Mouse (Mus musculus) midbrain, embryonic 15.5 days (tissue): ENCODE results near the gene Hsdl1. TPM values are rescaled to one million over a fixed set of nuclear protein-coding genes. Genes with fewer than 3 reads are reported as not detected.

Experiments used
- ATAC-seq: fragments of 200-750 bp; cut with Nextera tagmentation; replicated peaks from 2 replicates; pipeline ENCODE4 v1.8.0; 2017; ENCODE audit warnings: moderate TSS enrichment
- H3K27ac ChIP-seq: fragments of 300-500 bp; sonication (generic); 2 replicates; pipeline ENCODE4 v1.5.1; 2015; ENCODE audit warnings: mild to moderate bottlenecking, inconsistent platforms
- H3K27me3 ChIP-seq: fragments of 300-500 bp; sonication (generic); replicated peaks from 2 replicates; pipeline ENCODE4 v1.6.1; 2015; ENCODE audit warnings: inconsistent platforms
- H3K36me3 ChIP-seq: fragments of 300-500 bp; sonication (generic); replicated peaks from 2 replicates; pipeline ENCODE4 v1.6.1; 2015; ENCODE audit warnings: inconsistent platforms
- H3K4me1 ChIP-seq: fragments of 300-500 bp; sonication (generic); 2 replicates; pipeline ENCODE4 v1.6.1; 2015; ENCODE audit warnings: inconsistent platforms
- H3K4me2 ChIP-seq: fragments of 300-500 bp; sonication (generic); 2 replicates; pipeline ENCODE4 v1.6.1; 2015; ENCODE audit warnings: inconsistent platforms, mild to moderate bottlenecking, moderate library complexity
- H3K4me3 ChIP-seq: fragments of 300-500 bp; sonication (generic); 2 replicates; pipeline ENCODE4 v1.5.1; 2015; ENCODE audit warnings: mild to moderate bottlenecking, inconsistent platforms
- H3K9ac ChIP-seq: fragments of 300-500 bp; sonication (generic); 2 replicates; pipeline ENCODE4 v1.6.1; 2015; ENCODE audit warnings: mild to moderate bottlenecking, inconsistent platforms
- H3K9me3 ChIP-seq: fragments of 300-500 bp; sonication (generic); 2 replicates; pipeline ENCODE4 v1.6.1; 2016; ENCODE audit warnings: inconsistent platforms
- WGBS: fragments of 180-500 bp; shearing (Covaris S2); methylation state at CpG from one replicate; pipeline ENCODE4 v1.1.7; 2015; ENCODE audit warnings: mixed read lengths; 5-methylcytosine and 5-hydroxymethylcytosine counted together
- polyA plus RNA-seq: library from polyadenylated mRNA; unstranded; fragments of >200 nt; fragmentation: Nextera tagmentation; extraction: Ambion mirVana; gene quantifications from 2 replicates; pipeline ENCODE4 v1.2.1, GENCODE M21; 2015

Gene Hsdl1
- polyA plus RNA-seq, result 212 and 213 TPM in 2 replicates

- peak; percentile 86 for ATAC-seq
- H3K9me3 ChIP-seq, result no peaks in the 10 kb centered on the region
- H3K4me3 ChIP-seq, result peak within 1 kb of the TSS; percentile 76
- peak within 1 kb of the TSS; percentile 82 for H3K4me2 ChIP-seq
- under 1% methylated on average over 81 of the region's 97 CpGs for WGBS
- no peaks in the 10 kb centered on the region for H3K36me3 ChIP-seq
- H3K9ac ChIP-seq, result peak within 1 kb of the TSS; percentile 77
- H3K27me3 ChIP-seq, result peaks cover 15% of the 10 kb centered on the region
- H3K4me1 ChIP-seq, result peaks cover 25% of the 10 kb centered on the region
- H3K27ac ChIP-seq, result peak within 1 kb of the TSS; percentile 79
These were observed at the start of gene Hsdl1, which contains the start of gene Dnaaf1 for GRCm38 (mm10) chr8:119574437-119575365. Hsdl1 (minus strand) TSS chr8:119575183. Dnaaf1 (plus strand) TSS chr8:119575235.

GRCm38 (mm10) chr8:119623744-119624143, 48.8 kb upstream of the Hsdl1 start:
- H3K27ac ChIP-seq, result no peak overlapping the region
- no peaks in the 10 kb centered on the region for H3K27me3 ChIP-seq
- H3K4me1 ChIP-seq, result no peaks in the 10 kb centered on the region
- no peaks in the 10 kb centered on the region for H3K9me3 ChIP-seq
- ATAC-seq, result no peak
- H3K36me3 ChIP-seq, result no peaks in the 10 kb centered on the region
- no peak overlapping the region for H3K4me2 ChIP-seq
- WGBS, result 88% methylated on average over 1 of the region's 1 CpGs
- H3K9ac ChIP-seq, result no peak overlapping the region
- no peak overlapping the region for H3K4me3 ChIP-seq

GRCm38 (mm10) chr8:119623061-119623460, 48.1 kb upstream of the Hsdl1 start:
- Histone ChIP-seq H3K4me2 (no peak overlapping the region), H3K4me1 (no peaks in the 10 kb centered on the region), H3K36me3 (no peaks in the 10 kb centered on the region), H3K4me3 (no peak overlapping the region), H3K9me3 (no peaks in the 10 kb centered on the region), H3K9ac (no peak overlapping the region), H3K27ac (no peak overlapping the region), H3K27me3 (no peaks in the 10 kb centered on the region)
- 84% methylated on average over 8 of the region's 8 CpGs for WGBS
- ATAC-seq, result no peak

- H3K27me3 ChIP-seq, result no peaks in the 10 kb centered on the region
- H3K27ac ChIP-seq, result no peak overlapping the region
- H3K4me3 ChIP-seq, result no peak overlapping the region
- no peak for ATAC-seq
- no peak overlapping the region for H3K9ac ChIP-seq
- no peaks in the 10 kb centered on the region for H3K36me3 ChIP-seq
- H3K4me2 ChIP-seq, result no peak overlapping the region
- WGBS, result 54% methylated on average over 4 of the region's 4 CpGs
- H3K4me1 ChIP-seq, result no peaks in the 10 kb centered on the region
- H3K9me3 ChIP-seq, result no peaks in the 10 kb centered on the region
These were observed 47.6 kb upstream of the Hsdl1 start for GRCm38 (mm10) chr8:119622555-119622954.

GRCm38 (mm10) chr8:119620848-119621465, 46.0 kb upstream of the Hsdl1 start:
- no peaks in the 10 kb centered on the region for H3K36me3 ChIP-seq
- no peaks in the 10 kb centered on the region for H3K27me3 ChIP-seq
- H3K4me3 ChIP-seq, result no peak overlapping the region
- H3K4me2 ChIP-seq, result no peak overlapping the region
- H3K9ac ChIP-seq, result no peak overlapping the region
- no peaks in the 10 kb centered on the region for H3K9me3 ChIP-seq
- WGBS, result 90% methylated on average over 14 of the region's 14 CpGs
- no peak for ATAC-seq
- no peaks in the 10 kb centered on the region for H3K4me1 ChIP-seq
- H3K27ac ChIP-seq, result no peak overlapping the region

GRCm38 (mm10) chr8:119620116-119620840, 45.3 kb upstream of the Hsdl1 start:
- Histone ChIP-seq H3K27ac (no peak overlapping the region), H3K36me3 (no peaks in the 10 kb centered on the region), H3K9ac (no peak overlapping the region), H3K4me3 (no peak overlapping the region), H3K4me2 (no peak overlapping the region), H3K27me3 (no peaks in the 10 kb centered on the region), H3K4me1 (no peaks in the 10 kb centered on the region), H3K9me3 (no peaks in the 10 kb centered on the region)
- no peak for ATAC-seq
- WGBS, result 69% methylated on average over 6 of the region's 6 CpGs

- no peak overlapping the region for H3K4me3 ChIP-seq
- H3K4me1 ChIP-seq, result no peaks in the 10 kb centered on the region
- no peak overlapping the region for H3K4me2 ChIP-seq
- H3K36me3 ChIP-seq, result no peaks in the 10 kb centered on the region
- H3K27me3 ChIP-seq, result no peaks in the 10 kb centered on the region
- 75% methylated on average over 5 of the region's 5 CpGs for WGBS
- no peak overlapping the region for H3K27ac ChIP-seq
- H3K9me3 ChIP-seq, result no peaks in the 10 kb centered on the region
- H3K9ac ChIP-seq, result no peak overlapping the region
- no peak for ATAC-seq
These were observed 43.9 kb upstream of the Hsdl1 start for GRCm38 (mm10) chr8:119618887-119619286.

GRCm38 (mm10) chr8:119617586-119617985, 42.6 kb upstream of the Hsdl1 start:
- WGBS, result 90% methylated on average over 5 of the region's 5 CpGs
- no peak for ATAC-seq
- H3K4me3 ChIP-seq, result no peak overlapping the region

GRCm38 (mm10) chr8:119616811-119617210, 41.8 kb upstream of the Hsdl1 start:
- no peak overlapping the region for H3K4me2 ChIP-seq
- H3K27ac ChIP-seq, result no peak overlapping the region
- H3K9me3 ChIP-seq, result no peaks in the 10 kb centered on the region
- ATAC-seq, result no peak
- no peaks in the 10 kb centered on the region for H3K27me3 ChIP-seq
- H3K4me1 ChIP-seq, result no peaks in the 10 kb centered on the region
- WGBS, result 91% methylated on average over 4 of the region's 4 CpGs
- no peaks in the 10 kb centered on the region for H3K36me3 ChIP-seq
- H3K9ac ChIP-seq, result no peak overlapping the region
- H3K4me3 ChIP-seq, result no peak overlapping the region

More at GRCm38 (mm10) chr8:119617586-119617985, 42.6 kb upstream of the Hsdl1 start:
- H3K27me3 ChIP-seq, result no peaks in the 10 kb centered on the region
- no peak overlapping the region for H3K27ac ChIP-seq
- H3K36me3 ChIP-seq, result no peaks in the 10 kb centered on the region
- H3K4me2 ChIP-seq, result no peak overlapping the region
- no peaks in the 10 kb centered on the region for H3K9me3 ChIP-seq
- no peak overlapping the region for H3K9ac ChIP-seq
- no peaks in the 10 kb centered on the region for H3K4me1 ChIP-seq

- H3K9me3 ChIP-seq, result no peaks in the 10 kb centered on the region
- WGBS, result 87% methylated on average over 6 of the region's 7 CpGs
- H3K4me2 ChIP-seq, result no peak overlapping the region
- no peak for ATAC-seq
- no peaks in the 10 kb centered on the region for H3K4me1 ChIP-seq
- H3K36me3 ChIP-seq, result no peaks in the 10 kb centered on the region
- H3K27me3 ChIP-seq, result no peaks in the 10 kb centered on the region
- no peak overlapping the region for H3K9ac ChIP-seq
- no peak overlapping the region for H3K27ac ChIP-seq
- no peak overlapping the region for H3K4me3 ChIP-seq
These were observed 41.4 kb upstream of the Hsdl1 start for GRCm38 (mm10) chr8:119616358-119616757.

- Histone ChIP-seq H3K4me3 (no peak overlapping the region), H3K27me3 (no peaks in the 10 kb centered on the region), H3K4me2 (no peak overlapping the region), H3K36me3 (no peaks in the 10 kb centered on the region), H3K9me3 (no peaks in the 10 kb centered on the region), H3K9ac (no peak overlapping the region), H3K4me1 (no peaks in the 10 kb centered on the region), H3K27ac (no peak overlapping the region)
- ATAC-seq, result no peak
- 67% methylated on average over 14 of the region's 14 CpGs for WGBS
These were observed 40.1 kb upstream of the Hsdl1 start for GRCm38 (mm10) chr8:119615096-119615495.

GRCm38 (mm10) chr8:119612471-119612870, 37.5 kb upstream of the Hsdl1 start, which contains the start of gene Adad2:
Adad2 (plus strand) TSS chr8:119612747.
- H3K27me3 ChIP-seq, result no peaks in the 10 kb centered on the region
- H3K36me3 ChIP-seq, result no peaks in the 10 kb centered on the region
- no peaks in the 10 kb centered on the region for H3K4me1 ChIP-seq
- H3K4me3 ChIP-seq, result no peak within 1 kb of the TSS
- no peak within 1 kb of the TSS for H3K4me2 ChIP-seq
- H3K9ac ChIP-seq, result no peak within 1 kb of the TSS
- ATAC-seq, result no peak
- H3K27ac ChIP-seq, result no peak within 1 kb of the TSS
- H3K9me3 ChIP-seq, result no peaks in the 10 kb centered on the region
- 86% methylated on average over 26 of the region's 26 CpGs for WGBS
